Mouse (Mus musculus): ENCODE results near the gene Plpp4.

DNA sequence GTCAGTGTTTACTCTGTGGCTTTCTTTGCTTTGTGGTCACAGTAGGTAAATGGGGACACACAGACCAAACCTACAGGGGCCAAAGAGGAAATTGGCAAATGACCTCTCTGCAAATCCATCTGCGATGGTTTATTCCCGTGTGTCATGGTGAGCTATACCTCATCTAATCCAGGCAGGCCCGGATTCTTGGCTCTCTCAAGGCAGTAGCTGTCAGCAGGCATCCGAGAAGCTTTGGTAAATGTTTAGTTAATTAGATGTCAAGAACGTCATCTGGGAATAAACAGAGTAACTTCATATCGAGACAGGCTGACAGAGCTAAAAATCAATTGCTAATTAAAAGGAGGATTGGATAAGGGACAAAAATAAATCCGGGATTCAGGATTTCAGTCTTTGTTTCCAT, 149.2 kb downstream of the Plpp4 start:
- no peak for TF ChIP-seq CTCF (conservative IDR thresholded peaks at IDR 0.05 in 1 of 2, IDR thresholded peaks at IDR 0.05 in 1 of 2; ENCODE audit: low read depth in 2 of 2, low read length in 2 of 2)
- TF ChIP-seq ZMIZ1 (IDR thresholded peaks at IDR 0.05; ENCODE audit: low read depth, low read length), result no peak
- no peak for TF ChIP-seq MXI1 (IDR thresholded peaks at IDR 0.05; ENCODE audit: low read depth, low read length)
- TF ChIP-seq KAT2A (IDR thresholded peaks at IDR 0.05; ENCODE audit: insufficient replicate concordance, low read length), result no peak
- TF ChIP-seq NRF1 (IDR thresholded peaks at IDR 0.05; ENCODE audit: low read depth, low read length), result no peak
- no peak for TF ChIP-seq MAFK (IDR thresholded peaks at IDR 0.05; ENCODE audit: insufficient replicate concordance, low read length)
- no peak for TF ChIP-seq ETS1 (conservative IDR thresholded peaks at IDR 0.05; ENCODE audit: low read depth, low read length)
- TF ChIP-seq EP300 (IDR thresholded peaks at IDR 0.05; ENCODE audit: low read length), result no peak
- TF ChIP-seq POLR2A (IDR thresholded peaks at IDR 0.05; ENCODE audit: low read depth, low read length), result no peak
- no peak for TF ChIP-seq MAX (IDR thresholded peaks at IDR 0.05; ENCODE audit: low read length)
- no peak for TF ChIP-seq ZNF384 (IDR thresholded peaks at IDR 0.05; ENCODE audit: low read depth, low read length)
- TF ChIP-seq CHD2 (IDR thresholded peaks at IDR 0.05; ENCODE audit: low read length), result no peak
- TF ChIP-seq ZC3H11A (IDR thresholded peaks at IDR 0.05; ENCODE audit: low read depth, low read length), result no peak
- no peak for TF ChIP-seq ELF1 (IDR thresholded peaks at IDR 0.05; ENCODE audit: low read depth, low read length)
